Mouse (Mus musculus) erythroid progenitor cell, adult 5-6 weeks (primary cell): Measurements from ENCODE around the gene Tdo2. TPM values are rescaled to one million over a fixed set of nuclear protein-coding genes. Genes with fewer than 3 reads are reported as not detected.

Experiments used
- ATAC-seq: replicated peaks from 2 replicates; pipeline ENCODE4 v1.8.0; 2016; ENCODE audit warnings: moderate number of reproducible peaks, mild to moderate bottlenecking, moderate TSS enrichment, inconsistent platforms; ENCODE audit not compliant: poor library complexity, low FRiP score, severe bottlenecking
- total RNA-seq, 2 experiments: library from RNA; stranded (forward) in 1 of 2; stranded (reverse) in 1 of 2; fragments of 150-400 nt in 1 of 2; fragments of 186-747, 209-891 nt in 1 of 2; gene quantifications; 2 replicates each; pipeline versions ENCODE4 v1.2.3 to v1.2.4; 2015 to 2017; ENCODE audit warnings: low replicate concordance in 2 of 2

Gene Tdo2
- total RNA-seq (2015; ENCODE audit: low replicate concordance) = not detected in 2 replicates
- total RNA-seq (2017; ENCODE audit: low replicate concordance) = not detected in 2 replicates

DNA sequence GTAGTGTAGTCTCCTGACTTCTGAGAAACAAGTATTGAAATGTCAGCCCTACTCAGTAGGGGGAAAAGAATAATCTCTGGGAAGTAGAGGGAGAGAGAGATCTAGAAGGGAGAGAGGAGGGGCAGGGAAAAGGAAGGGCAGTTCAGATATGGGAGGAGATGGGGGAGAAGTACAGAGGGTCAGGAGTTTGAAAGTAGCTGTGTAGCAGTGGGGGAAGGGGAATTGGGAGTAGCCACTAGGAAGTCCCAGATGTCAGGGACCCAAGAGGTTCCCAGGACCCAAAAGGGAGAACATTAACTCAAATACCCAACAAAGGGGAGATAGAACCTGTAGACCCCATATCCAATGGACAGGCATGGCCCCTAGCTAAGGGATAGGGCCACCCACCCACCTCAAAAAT lies at the start of gene Tdo2:
Gene Tdo2 (minus strand): TSS at position 101 of the 400 bp plus-strand sequence.
- ATAC-seq = no peak

DNA sequence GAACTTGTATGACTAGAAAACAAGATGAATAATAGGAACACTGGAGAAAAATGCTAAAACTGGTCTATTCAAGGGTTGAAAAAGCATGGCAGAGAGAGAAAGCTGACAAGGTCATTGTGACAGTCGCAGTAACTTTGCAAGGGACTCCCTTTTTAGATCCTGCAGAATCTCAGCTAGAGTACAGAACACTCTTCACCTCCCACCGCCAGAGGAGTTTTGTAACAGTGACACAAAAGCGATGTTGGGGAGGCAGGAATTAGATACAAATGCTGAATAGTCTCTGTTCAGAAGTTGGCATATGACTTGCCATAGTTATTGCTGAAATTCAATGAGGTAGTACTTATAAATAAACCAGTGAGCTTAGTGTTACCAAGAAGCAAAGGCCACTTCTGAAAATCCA lies 47.1 kb upstream of the Tdo2 start:
- ATAC-seq = no peak

DNA sequence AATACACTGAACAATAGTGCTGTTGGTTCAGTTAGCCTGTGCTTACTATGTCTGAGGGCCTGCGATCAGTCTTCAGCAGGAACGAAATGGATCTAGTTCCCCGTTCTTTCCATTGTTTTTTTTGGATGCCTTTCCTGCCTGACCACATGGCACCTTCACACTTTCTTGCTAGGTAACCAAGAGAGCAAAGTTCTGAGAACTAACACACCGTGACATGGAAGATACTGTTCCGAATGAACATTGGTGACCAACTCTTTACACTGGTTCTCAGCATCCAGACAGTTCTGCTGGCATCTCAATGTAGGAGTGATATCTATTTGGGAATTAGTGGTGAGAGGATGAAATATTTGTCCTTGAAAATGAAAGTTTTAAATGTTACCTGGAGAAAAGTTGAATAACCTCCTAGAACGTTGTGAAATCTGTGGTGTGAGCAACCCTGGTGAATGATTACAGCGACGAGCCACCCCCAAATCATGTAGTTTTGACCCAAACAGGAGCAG lies 46.5 kb upstream of the Tdo2 start:
- ATAC-seq = no peak

DNA sequence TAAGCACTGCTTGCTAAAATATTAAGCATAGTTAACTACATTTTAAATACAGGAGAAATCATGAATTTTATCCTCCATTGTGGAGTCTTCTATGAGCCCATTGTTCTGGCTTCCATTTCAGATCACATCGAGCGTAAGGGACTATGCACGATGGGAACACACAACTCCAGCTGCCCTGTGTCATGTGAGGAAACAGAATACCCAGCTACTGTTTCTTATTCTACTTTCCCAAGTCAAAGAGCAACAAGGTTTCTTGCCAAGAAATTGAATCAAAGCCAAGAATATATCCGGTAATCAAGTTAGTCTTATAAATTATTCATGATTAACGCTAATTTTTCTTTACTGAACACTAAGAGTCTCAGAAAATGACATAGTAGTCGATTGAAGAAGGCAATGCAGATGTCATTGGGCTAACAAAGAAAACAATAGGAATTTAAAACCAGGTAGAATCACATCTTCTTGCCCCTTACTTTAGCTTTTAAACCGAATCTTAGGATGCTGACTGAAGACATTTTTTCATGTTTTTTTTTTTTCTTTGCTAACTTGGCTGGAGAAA lies 38.2 kb upstream of the Tdo2 start:
- no peak for ATAC-seq

DNA sequence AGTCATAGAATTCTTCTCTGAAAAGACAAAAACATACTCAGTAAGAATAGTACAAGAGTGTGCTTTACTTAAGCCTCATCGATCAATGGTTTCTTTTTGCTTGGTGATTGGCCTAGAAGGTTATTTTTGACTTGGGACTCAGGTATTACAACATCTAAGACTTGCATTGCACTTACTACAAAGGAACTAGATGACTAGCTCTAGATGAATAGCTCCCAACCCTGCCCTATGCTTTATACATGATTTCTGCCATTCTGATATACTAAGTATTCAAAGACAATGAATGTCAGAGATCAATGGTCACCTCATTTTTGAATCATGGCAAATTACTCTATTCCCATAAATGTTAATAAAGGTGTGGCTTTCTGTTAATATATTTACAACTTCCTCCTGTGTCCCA lies 31.0 kb upstream of the Tdo2 start:
- no peak for ATAC-seq

DNA sequence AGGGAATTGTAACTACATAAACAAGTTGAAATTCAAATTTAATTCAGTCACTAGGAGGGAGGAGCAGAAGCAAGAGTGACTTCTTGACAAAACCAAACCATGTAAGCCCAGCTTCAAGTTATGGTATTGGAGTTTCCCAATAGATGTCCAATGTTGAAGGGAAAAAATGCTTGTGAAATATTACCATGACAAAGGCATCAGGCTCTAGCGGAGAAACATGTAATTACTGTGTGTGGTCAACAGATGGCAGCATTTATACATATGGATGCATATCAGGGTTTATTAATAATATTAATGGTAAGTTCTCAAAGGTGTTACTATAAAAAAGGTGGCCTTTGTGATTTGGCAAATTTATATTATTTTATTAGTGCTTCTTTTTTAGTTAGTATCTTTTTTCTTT lies 20.0 kb upstream of the Tdo2 start:
- ATAC-seq = no peak

DNA sequence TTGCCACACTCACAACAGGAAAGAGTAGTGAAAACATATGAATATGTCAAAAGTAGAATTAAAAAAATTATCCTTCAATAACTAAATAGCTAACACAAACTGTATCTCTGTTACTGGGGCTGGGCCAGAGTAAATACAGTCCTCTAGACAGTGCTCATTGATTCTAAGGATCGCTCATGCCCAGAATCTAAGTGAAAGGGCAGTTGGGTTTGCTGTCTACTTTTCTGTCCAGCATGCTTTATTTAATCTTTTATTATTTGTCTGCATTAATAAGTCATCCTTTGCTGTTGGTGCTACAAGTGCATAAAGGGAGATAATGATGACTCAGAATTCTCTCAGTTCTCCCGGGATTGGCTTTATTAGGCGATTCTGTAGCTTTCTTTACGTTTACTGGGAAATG lies 19.4 kb upstream of the Tdo2 start:
- ATAC-seq = no peak

DNA sequence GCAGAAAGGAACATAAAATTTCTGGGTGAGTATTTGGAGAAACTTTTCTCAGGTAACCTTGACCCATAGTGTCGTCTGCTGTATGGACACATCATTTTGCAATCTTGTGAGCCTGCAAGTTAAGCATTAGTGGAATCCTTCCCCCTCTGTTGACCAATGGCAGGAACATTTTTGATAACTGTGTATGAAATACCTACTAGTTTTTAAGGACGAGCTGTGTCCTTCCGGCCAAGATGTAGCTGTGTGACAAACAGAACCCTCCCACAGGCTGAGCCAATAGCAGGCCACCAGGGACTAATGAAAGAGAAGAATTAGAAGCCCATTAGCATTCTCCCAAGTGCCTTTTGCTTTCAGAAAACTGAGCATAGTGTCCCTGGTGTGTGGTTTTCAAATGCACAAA lies 14.5 kb upstream of the Tdo2 start:
- ATAC-seq = no peak

DNA sequence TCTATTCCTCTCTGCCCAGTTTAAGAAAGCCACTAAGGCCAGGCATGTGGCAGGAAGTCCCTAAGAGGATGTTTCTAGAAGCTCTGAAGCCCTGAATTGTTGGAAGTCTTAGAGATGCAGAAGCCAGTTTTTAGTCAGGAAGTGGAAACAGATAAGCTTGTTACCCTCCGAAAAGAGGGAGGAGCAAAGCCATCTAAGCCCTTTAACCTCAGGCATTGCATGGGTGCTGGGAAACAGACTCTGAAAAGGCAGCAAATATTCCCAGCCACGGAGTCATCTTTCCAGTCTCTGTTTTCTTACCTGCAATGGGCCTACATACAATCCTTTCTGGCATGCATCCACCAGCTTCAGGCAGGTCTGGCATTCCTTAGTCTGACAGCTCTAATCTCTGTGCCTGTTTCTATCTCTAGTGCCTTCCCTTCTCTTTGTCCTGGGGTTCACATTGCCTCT lies 13.7 kb upstream of the Tdo2 start:
- no peak for ATAC-seq

DNA sequence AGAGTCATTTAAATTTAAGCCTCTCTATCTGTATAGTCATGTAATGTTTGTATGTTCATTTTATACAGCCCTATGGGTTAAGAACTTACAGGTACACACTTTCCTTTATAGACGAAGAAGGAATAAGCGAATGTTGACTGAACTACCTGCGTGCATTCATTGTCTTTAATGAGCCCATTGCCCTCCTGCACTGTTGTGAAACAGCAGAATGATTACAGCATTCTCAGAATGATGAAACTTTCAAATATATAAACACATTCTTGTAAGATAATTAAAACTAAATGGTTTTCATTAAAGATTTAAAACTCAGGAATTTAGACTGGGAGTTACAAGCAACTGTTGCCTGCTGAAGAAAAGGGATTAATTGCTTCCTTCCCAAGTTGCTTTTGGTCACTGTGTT lies 11.6 kb upstream of the Tdo2 start:
- no peak for ATAC-seq

DNA sequence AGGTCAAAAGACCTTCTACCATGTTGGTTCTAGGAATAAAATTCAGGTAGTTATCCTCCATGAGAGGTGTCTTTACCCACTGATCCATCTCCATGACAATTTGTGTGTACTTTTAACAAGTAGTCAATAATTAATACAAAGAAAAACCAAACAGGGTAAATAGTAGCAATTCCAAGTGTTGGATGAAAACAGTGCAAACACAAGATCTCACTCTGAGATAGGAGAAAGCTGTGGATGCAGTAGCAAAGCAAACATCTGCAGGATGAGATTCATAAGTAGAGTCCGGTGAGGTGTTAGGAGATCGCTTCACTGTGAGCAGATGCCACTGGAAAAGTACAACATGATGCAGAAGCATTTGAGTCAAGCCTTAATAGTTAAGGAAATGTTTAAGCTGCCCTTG lies 10.1 kb upstream of the Tdo2 start:
- no peak for ATAC-seq

DNA sequence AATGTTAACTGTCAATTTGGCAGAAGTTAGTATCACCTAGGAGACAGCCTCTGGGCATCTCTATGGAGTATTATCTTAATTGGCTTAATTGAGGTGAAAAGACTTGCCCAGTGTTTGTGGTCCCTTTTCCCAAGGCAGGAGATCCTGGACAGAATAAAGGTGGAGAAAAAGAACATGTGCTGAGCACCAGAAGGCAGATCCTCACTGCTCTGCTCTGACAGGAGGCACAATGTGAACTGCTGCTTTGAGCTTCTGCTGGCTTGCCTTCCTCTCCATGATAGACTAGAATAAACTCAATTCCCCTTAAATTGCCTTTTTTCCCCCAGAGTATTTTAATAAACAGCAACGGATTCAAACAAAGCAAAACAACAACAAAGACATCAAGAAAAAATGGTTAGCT lies 9.1 kb upstream of the Tdo2 start:
- no peak for ATAC-seq

DNA sequence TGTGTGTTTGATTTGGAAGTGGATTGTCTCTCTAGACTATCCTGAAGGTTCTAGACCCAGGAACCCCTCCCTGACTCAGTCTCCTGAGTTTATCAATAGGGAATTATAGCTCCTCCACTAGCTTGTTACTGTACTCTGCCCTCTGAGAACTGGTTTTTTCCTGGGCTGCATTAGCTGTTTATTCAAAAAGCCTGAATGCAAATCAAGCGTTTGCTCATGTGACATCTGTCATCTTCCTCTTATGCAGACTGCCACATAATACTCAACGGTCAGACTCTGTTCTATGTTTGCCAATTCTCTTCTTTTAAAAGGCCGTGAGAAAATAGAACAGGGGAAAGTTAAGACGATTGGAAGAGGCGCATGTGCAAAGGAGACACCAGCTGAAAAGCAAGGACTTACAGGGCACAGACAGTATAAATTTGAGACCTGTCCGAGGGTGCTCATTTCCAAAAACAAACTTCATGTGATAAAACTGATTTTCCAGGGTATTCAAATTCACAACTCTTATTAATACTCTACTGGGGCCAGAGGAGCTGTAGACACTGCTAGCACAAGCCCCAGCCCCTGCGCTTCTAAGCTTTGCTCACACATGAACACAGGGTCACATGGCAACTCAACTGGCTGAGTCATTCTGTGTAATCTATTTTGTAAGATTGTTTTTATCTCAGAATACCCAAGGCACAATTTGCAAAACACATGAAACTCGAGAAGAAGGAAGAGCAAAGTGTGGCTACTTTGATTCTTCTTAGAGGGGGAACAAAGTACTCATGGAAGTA lies 7.3 kb upstream of the Tdo2 start:
- ATAC-seq = no peak

DNA sequence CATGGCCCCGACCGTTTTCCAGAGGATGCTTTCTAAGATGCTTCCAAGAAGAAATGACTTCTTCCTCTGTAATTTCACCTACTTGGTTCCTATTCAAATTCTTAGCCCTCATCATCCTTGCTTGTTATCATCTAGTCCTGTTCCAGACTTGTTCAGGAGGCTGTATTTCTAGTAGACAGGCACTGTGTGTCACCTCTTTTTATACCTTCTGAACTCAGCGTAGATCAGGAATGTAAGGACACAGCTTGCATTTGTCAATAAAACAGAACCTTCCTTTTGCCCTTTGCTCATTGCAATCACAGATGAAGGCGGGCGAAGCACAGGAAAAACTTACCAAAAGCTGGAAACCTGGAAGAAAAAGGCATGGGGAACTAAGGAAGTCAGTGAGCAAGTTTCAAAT lies 6.0 kb upstream of the Tdo2 start, which contains the start of gene Asic5:
Gene Asic5 (plus strand): TSS at position 301 of the 400 bp plus-strand sequence.
- no peak for ATAC-seq

DNA sequence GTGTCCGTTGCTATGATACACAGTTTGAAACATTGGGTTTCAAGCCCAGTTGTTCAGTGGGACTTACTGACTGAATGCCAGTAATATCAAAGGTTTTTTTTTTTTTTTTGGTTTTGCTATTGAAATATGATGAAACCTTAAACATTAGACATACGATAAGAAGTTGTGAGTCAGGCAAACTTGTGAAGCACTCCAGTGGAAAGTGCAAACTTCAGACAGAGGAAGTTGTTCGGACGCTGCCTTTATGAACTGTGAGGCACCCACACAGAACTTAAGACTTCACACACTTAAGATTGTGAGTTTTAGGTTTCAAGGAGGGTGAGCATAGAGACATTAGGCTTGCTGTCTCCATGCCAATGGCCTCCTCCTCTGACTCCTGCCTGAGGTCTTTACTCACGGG lies 5.6 kb upstream of the Tdo2 start:
- no peak for ATAC-seq

DNA sequence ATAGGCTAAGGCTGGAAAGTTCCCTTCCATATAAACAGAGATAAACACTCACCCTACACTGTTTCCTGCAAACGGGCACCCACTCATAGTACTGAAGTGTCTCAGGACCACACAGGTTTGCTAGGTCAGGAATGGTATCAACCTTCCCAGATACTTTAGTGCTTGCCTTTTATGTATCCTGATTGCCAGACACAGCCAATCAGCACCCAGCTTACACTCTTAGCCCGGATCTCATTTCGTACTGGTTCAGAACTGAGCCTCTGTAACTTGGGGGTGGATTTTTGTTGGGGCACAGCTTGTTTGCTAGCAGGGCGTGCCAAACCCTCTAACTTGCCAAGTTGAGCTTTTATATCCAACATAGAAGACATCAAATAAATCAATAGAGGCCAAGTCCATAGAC lies 395 bp downstream of the Tdo2 start:
- no peak for ATAC-seq

DNA sequence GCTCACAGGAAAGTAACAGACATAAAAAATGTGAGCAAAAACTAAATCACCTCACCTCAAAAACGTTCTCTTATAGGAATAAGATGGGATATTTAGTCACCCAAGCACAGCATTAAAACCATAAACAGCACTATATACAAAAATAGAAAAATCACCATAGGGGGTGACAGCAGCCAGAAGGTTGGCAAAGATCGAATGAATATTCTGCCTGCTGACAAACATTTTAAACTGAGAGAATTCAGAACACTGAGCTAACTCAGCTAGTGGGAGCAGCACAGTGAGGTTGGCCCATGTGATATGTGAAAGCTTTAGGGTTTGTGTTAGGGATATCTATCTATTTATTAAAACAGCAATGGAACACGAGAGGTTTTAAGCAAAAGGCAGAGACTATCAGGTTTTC lies 11.4 kb downstream of the Tdo2 start:
- ATAC-seq = no peak

DNA sequence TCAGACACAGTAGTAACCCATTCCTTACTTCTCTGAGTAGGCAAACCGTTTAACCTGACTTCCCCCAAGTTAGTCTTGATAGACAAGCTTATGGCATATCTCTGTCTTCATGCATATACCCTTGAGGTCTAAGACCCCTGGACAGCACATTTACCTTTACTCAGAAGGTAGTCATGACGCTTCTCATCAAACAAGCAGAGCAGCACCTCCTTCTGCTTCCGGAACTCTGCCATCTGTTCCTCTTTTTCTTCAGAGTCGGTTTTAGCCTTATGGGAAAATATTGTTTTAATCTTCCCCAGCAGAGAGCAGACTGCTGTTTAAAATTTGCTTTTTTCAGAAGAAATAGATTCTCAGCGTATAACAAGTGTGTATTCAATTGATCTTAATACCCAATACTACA lies 12.2 kb downstream of the Tdo2 start:
- ATAC-seq = no peak

DNA sequence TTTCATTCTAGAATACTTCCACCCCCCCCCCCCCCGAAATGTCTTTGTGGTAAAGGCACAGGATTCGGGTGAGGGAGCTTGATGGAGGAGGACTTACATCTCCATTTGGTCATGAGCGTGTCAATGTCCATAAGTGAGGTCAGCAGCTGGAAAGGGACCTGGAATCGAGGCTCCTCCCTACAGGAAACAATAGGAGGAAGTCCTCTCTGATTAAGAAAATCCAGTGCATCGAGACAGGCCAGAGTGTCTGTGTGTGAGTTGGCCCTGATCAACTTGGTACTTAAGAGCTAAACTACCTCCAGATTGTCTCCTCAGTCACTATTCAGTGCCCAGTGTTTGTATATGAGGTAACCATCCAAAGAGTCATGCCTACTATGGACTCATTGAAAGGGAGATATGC lies 14.7 kb downstream of the Tdo2 start:
- no peak for ATAC-seq

DNA sequence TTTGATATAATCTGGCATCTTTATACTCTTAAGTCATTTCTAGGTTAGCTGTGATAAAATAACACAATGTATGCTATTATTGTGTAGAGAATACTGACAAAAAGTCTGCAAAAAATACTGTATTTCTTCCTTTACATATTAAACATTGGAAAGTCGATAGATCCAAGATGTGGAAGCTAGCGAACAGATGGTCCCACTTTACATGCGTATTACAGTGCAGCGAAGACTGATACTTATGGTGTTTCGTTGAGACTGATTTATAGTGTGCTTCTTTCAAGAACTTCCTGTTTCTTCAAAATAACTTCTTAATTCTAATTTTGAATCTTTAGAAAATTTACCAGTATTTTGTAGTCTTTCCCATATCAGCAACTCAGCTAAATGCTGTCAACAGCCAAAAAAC lies 18.5 kb downstream of the Tdo2 start:
- no peak for ATAC-seq

DNA sequence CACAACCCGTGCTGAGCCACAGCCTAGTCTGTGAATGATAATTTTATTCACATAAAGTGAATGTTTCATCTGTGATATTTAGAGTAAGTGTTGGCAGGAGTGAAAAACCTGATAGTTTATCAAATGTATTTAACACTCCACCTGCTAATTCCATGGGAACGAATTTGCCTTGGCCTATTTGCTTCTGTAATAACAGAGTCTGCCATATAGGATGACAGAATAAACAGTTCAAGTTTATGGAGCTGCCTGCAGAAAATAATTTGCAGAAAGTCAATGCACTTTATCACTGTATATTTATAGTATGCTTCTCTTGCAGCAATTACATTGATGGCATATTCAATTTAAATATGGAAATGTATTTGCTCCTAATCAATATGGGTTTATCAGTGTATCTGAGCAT lies 24.2 kb downstream of the Tdo2 start:
- no peak for ATAC-seq
